Mouse (Mus musculus) retina, postnatal 1 day (tissue): ENCODE results near the gene Mrs2.

Source experiments
- DNase-seq: peaks from one replicate; pipeline ENCODE4 v3.0.0-alpha.2; 2012

Gene Mrs2

GRCm38 (mm10) chr13:25019793-25020539 lies at the start of gene Mrs2:
Gene Mrs2 (minus strand): TSS chr13:25020379.
- DNase-seq, result peak; percentile 92

DNA sequence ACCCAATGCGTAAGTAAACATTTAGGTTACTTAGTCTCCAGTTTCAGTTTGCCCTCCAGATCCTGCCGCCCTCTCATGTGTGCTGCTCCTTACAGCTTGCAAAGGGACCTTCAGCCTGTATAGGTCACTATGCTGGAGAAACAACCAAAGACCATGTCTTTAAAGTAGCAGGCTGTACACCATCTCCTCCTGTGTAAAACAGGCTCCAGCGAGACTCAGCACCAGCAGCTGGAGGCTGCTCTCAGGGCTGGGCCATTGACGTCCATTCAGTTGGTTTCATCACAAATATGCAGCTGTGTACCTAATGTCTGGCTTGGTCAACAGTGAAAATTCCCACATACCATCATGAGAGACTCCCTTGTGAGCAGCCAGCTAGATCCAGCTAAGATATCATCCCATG lies 49.6 kb upstream of the Mrs2 start:
- no peak for DNase-seq

- no peak for DNase-seq
Measured at GRCm38 (mm10) chr13:25067183-25067582, 47.0 kb upstream of the Mrs2 start.

DNA sequence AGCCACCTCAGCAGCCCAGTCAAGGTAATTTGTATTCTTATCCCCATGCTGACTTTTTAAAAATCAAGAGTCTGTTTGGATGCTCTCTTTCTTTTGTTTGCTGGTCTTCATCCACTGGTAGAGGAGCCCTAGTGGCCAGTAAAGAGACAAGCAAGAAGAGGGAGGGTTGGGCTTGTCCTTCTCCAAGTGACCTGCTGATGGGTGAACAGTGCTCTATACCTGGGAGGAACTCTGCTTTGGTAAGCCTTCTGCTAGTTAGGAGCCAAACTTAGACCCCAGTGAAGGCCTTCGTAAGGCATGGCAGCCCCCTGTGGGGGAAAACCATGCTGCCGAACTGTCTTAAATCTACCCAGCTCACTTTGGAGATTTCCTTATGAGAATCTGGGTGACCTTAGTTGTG lies 46.5 kb upstream of the Mrs2 start:
- DNase-seq, result no peak

GRCm38 (mm10) chr13:25055873-25056667 lies 35.9 kb upstream of the Mrs2 start, which contains the start of gene Dcdc2a:
Gene Dcdc2a (plus strand): TSS chr13:25056004.
- peak; percentile 61 for DNase-seq

DNA sequence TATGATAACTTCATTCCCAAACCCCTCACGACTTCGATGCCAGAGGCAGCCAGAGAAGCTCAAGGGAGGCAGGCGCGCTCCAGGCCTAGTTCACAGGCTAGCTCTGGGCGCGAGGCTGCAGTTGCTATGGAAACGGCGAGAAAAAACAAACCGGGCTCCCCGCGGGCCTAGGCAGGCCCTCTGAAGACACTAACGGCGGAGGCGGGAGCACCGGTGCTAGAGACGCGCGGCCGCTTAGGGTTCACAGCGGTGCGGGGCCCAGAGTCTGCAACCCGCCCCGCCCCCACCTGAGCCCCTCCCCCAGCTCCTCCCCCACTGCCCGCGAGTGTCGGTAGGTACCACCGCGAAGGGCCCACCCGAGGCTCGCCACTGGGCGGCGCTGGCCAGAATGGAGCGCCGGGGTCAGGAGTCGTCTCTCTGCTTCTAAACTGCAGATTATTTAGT lies 35.0 kb upstream of the Mrs2 start:
- DNase-seq, result peak; percentile 91

GRCm38 (mm10) chr13:25052671-25053070 lies 32.5 kb upstream of the Mrs2 start:
- no peak for DNase-seq

GRCm38 (mm10) chr13:25039488-25039887 lies 19.3 kb upstream of the Mrs2 start:
- no peak for DNase-seq

GRCm38 (mm10) chr13:25027114-25027425 lies 6.9 kb upstream of the Mrs2 start:
- no peak for DNase-seq

DNA sequence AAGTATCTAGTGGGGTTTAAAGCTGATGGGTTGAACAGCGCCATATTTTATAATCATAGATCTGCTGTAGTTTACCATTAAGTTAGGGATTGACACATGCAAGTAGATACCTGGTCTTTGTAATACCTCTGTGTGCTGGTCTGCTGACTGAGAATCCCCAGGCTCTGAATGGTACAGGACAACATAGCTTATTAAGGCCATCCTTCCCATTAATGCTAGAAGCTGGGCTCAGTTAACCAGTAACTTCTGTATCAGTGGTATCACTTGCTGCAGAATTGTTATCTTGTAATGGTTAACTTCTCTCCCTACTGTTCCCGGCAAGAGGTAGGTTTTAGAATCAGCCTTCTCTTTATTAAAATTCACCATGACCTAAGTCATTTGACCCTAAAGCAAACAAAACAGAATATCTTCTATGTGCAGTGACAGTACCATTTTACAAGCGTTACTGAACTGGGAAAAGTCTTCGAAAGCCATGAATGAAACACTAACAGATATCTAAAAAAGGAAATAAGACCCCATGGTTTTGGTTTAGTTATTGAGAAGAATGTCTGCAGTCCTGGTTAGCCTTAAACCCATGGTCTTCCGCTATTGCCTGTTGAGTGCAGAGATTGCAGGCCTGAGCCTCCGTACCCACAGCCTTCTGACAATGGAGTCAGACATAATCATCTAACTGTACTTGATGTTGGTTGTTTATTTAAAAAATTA lies 6.4 kb upstream of the Mrs2 start:
- no peak for DNase-seq

- DNase-seq, result peak; percentile 63
Measured at GRCm38 (mm10) chr13:25024655-25025054, 4.5 kb upstream of the Mrs2 start.

- no peak for DNase-seq
Measured at GRCm38 (mm10) chr13:25023129-25023528, 3.0 kb upstream of the Mrs2 start.

DNA sequence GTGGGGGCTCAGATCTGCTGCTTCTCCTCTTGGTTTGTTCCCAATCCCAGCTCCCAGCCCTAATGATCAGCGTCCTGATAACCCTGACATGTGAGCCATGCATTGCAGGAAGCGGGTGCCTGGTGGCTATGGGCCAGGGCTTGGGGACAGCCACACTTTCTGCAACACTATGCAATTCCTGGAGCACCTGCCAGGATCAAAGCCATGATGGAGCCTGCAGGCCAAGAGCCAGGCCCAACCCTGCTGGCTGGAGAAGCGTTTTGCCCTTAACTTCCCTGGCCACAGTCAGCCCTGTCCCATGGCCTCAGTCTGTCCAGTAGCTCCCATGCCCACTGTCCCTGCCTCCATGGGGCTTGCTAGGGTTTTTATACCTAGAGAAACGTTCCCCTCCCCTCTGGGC lies 2.2 kb upstream of the Mrs2 start:
- no peak for DNase-seq

- no peak for DNase-seq
Measured at GRCm38 (mm10) chr13:25020540-25020892, 337 bp upstream of the Mrs2 start.

DNA sequence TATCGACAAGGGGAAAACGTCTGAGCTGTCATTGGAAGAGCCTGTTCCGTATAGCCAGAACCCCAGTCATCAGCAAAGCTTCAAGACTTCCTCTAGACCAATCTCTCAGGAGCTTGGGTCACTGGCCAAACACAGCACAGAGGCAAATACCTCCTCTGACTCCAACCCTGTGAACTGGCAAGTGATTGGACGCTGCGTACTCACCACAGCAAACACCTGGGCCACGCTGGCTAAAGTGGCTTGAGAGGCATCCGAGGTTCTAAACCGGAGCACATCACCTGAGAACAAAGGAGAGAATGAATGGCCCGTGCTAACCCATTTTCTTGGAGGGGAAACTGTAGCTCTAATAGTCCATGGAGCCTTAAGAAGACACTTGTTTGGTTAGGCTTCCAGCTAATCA lies 1.9 kb downstream of the Mrs2 start:
- no peak for DNase-seq

GRCm38 (mm10) chr13:25007115-25007514 lies 13.1 kb downstream of the Mrs2 start:
- DNase-seq, result peak; percentile 43

GRCm38 (mm10) chr13:25002965-25003364 lies 17.2 kb downstream of the Mrs2 start:
- no peak for DNase-seq

GRCm38 (mm10) chr13:24999538-24999937 lies 20.6 kb downstream of the Mrs2 start:
- no peak for DNase-seq

DNA sequence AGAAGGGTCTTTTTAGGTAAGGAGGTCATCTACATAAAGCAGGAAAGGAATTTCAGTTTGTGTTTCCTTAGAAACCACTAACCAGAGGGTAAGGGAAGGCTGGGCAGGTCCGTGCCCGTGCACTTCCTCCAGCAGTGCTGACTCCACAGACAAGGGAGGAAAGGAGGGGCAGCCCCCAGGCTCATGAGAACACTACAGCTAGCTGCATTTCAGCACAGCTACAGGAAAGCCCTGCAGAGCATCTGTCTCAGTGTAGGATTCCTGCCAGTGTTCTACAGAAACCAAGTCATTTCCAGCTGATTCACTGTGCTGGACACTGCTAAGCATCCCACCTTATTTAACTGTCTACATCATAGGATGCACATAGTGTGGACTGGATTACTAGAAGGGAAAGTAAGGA lies 27.0 kb downstream of the Mrs2 start:
- no peak for DNase-seq

DNA sequence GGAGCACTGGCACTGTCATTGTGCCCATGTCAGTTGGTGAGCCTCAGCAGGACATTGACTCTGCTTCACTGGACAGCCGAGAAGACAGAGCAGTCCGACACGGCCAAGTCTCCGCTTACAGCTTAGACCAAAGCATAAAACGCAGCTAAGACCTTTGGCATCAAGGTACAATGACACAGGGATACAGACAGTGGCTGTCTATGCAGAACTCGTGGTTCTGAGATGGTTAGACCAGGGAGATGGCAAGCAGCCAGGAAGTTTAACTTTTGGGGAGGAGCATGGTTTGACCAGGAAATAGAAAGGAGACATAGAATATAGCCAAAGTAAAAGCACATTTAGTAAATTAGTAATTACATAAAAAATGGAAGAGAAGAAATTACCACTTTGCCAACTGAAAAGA lies 31.2 kb downstream of the Mrs2 start:
- DNase-seq, result no peak

- peak; percentile 76 for DNase-seq
Measured at GRCm38 (mm10) chr13:24988391-24988790, 31.8 kb downstream of the Mrs2 start.

DNA sequence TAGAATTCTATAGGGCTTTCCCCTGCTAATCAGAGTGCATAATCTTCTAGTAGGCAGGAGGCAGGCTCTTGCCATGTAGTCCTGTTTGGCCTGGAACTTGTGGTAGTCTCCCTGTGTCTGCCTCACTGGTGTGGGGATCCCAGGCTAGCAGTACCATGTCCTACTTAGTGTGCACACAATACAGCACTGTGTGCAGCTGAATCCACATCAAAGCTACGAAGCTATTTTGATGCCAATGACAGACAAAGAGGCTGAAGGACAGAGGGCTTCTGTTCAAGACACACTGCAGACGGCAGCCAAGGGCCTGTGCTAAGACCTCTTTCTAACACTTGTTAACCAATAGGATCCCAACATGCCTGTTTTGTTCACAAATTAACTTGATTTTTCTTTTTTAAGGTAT lies 34.7 kb downstream of the Mrs2 start:
- peak; percentile 75 for DNase-seq

- no peak for DNase-seq
Measured at GRCm38 (mm10) chr13:24981031-24981430, 39.1 kb downstream of the Mrs2 start.

DNA sequence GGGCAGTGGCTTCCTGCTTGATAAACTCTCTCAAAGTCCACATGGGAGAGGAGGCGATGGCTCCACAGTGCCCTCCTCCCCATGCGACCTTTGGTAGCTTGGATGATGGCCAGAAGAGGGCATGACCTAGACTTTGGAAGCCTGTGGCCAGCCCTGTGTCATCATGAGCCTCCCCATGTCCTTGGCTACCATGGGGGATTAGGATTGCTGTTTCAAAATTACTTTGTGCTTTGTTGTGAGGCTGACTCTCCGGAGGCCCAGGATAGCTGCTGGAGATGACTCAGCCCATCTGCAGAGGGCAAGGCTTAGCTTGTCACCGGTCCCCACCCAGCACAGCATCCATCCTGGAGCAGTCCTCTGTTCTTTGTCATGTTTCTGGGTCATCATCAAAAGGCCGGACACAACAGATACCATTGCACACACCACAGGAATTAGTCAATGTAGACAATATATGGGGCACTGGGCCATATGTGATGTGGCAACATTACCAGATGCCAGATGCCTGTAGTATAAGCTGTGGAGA lies 42.3 kb downstream of the Mrs2 start:
- peak; percentile 58 for DNase-seq
